Mouse (Mus musculus) splenic B cell, adult 2 months (primary cell): Measurements from ENCODE around the gene Pfkfb4.

Experiments used
- DNase-seq: peaks from one replicate; pipeline ENCODE4 v3.0.0-alpha.2; 2011; ENCODE audit warnings: low read depth, low spot score
- H3K27me3 ChIP-seq: 2 replicates; pipeline ENCODE4 v1.6.1; 2012; ENCODE audit warnings: mild to moderate bottlenecking, low read length, moderate library complexity, mixed read lengths; ENCODE audit not compliant: control insufficient read depth, poor library complexity, insufficient read depth, severe bottlenecking
- H3K36me3 ChIP-seq: 2 replicates; pipeline ENCODE4 v1.6.1; 2012; ENCODE audit warnings: mild to moderate bottlenecking, low read length, moderate library complexity, mixed read lengths; ENCODE audit not compliant: control insufficient read depth, poor library complexity, insufficient read depth, severe bottlenecking

Pfkfb4 gene

DNA sequence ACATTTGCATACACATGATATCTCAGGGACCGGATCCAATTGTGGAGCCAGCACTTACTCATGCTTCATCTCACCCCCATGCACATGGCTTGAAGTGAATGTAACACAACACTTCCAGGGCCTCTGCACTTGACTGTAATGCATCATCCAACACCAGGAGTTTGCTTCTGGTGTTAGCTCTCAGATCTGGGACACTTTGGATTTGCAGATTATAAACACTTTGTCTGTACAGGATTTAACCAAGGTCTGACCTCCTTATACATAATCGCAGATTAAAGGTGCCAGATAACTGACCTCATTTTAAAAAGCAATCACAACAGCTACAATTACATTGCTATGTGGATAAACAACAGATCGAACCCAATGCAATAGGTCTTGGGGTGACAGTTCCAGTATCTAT lies 88.9 kb downstream of the Pfkfb4 start:
- no peak for DNase-seq
- Histone ChIP-seq H3K27me3 (no peaks in the 10 kb centered on the region), H3K36me3 (no peaks in the 10 kb centered on the region)

DNA sequence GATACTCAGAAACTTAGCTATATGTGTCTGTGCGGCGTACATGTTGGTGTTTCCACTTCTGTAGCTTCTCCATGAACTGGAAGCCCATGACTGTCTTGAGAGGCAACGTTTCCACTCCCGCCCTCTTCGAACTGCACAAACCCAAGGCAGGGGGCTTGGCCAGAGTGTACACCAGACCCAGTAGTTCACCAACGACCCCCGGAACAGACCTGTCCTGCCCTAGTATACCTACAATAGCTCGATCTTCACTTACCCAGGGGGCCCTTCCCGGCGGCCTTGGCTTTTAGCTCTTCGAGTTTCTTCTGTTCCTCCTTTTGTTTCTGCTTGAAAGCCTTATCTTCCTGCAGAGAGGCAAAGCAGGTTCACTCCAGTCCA lies 90.2 kb downstream of the Pfkfb4 start:
- DNase-seq = no peak
- no peaks in the 10 kb centered on the region for H3K27me3 ChIP-seq
- H3K36me3 ChIP-seq = no peaks in the 10 kb centered on the region
